Mouse (Mus musculus): ENCODE results near the gene Catsper1. TPM values are rescaled to one million over a fixed set of nuclear protein-coding genes. Genes with fewer than 3 reads are reported as not detected.
A peak's percentile ranks its signal among the peaks of the same experiment; 100 is the strongest.

The Catsper1 gene
- polyA plus RNA-seq, 1 experiment: not detected

DNA sequence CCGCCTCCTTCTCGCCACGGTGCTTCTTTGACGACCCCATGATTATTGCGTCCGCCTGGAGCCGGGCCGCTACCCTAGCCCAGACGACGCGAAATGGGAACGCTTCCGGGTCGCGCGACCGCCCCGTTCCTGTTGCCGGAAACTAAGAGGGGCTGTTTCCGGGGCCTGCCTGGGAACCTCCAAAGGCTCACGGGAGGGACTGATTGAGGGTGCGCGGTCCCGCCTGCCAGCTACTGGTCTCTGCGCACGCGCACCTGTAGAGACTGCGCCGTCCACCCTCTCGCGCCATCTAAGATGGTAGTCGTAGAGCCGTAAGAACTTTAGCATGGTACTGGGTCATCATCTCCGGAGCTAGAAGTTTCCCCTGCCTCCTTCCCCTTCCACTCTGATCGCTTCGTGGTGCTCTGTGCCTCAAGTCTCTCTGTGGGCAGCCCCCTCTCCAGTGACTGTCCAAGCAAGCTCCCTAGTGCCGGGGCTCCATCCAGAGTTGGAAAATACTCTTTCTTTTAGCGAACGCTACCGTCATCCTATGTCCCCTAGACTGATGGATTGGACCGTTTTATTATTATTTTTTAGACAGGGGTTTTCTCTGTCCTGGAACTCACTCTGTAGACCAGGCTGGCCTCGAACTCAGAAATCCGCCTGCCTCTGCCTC lies 53.2 kb downstream of the Catsper1 start, which contains the start of gene Sart1:
TSS of gene Sart1 (minus strand) at position 116 of the 655 bp plus-strand sequence.
- Histone ChIP-seq H3K4me3 (replicated peaks) (peak within 1 kb of the TSS; percentile 100), H3K9me3 (ENCODE audit: control insufficient read depth, low read length) (no peaks in the 10 kb centered on the region), H3K4me1 (ENCODE audit: control insufficient read depth) (peaks cover 53% of the 10 kb centered on the region), H3K36me3 (ENCODE audit: control insufficient read depth) (peaks cover 33% of the 10 kb centered on the region), H3K27me3 (ENCODE audit: control insufficient read depth) (no peaks in the 10 kb centered on the region)
- no peak for TF ChIP-seq GATA1 (IDR thresholded peaks at IDR 0.05; ENCODE audit: low read length)
- TF ChIP-seq TAL1 (IDR thresholded peaks at IDR 0.05; ENCODE audit: low read length): no peak

GRCm38 (mm10) chr19:5389647-5390046 lies 54.1 kb downstream of the Catsper1 start:
- Histone ChIP-seq H3K4me1 (ENCODE audit: control insufficient read depth) (peaks cover 53% of the 10 kb centered on the region), H3K36me3 (ENCODE audit: control insufficient read depth) (peaks cover 24% of the 10 kb centered on the region), H3K4me3 (replicated peaks) (peak overlapping the region; percentile 100), H3K27me3 (ENCODE audit: control insufficient read depth) (no peaks in the 10 kb centered on the region), H3K9me3 (ENCODE audit: control insufficient read depth, low read length) (no peaks in the 10 kb centered on the region)
- TF ChIP-seq TAL1 (IDR thresholded peaks at IDR 0.05; ENCODE audit: low read length) (no peak), GATA1 (IDR thresholded peaks at IDR 0.05; ENCODE audit: low read length) (no peak)

DNA sequence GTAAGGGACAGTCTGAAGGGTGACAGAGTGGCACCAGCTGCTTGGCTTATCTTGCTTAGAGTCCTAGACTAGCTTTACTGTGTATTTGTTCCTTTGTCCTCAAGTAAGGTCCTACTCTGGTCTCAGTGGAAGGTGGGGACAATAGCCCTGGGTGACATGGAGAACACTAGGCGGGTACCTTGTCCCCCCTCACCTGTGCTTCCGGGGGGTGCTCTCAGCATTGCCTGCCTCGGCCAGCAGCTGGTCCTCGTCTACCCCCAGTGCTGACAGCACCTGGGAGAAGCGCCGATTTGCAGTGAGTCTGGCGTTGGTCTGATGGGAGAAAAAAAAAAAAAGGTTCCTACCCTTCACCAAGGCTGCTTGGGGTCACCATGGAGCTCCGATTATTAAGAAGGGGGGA lies 54.9 kb downstream of the Catsper1 start:
- Histone ChIP-seq H3K4me1 (ENCODE audit: control insufficient read depth) (peaks cover 51% of the 10 kb centered on the region), H3K9me3 (ENCODE audit: control insufficient read depth, low read length) (no peaks in the 10 kb centered on the region), H3K27me3 (ENCODE audit: control insufficient read depth) (no peaks in the 10 kb centered on the region), H3K36me3 (ENCODE audit: control insufficient read depth) (peaks cover 16% of the 10 kb centered on the region), H3K4me3 (replicated peaks) (peak overlapping the region; percentile 100)
- TF ChIP-seq GATA1 (IDR thresholded peaks at IDR 0.05; ENCODE audit: low read length) (no peak), TAL1 (IDR thresholded peaks at IDR 0.05; ENCODE audit: low read length) (no peak)

DNA sequence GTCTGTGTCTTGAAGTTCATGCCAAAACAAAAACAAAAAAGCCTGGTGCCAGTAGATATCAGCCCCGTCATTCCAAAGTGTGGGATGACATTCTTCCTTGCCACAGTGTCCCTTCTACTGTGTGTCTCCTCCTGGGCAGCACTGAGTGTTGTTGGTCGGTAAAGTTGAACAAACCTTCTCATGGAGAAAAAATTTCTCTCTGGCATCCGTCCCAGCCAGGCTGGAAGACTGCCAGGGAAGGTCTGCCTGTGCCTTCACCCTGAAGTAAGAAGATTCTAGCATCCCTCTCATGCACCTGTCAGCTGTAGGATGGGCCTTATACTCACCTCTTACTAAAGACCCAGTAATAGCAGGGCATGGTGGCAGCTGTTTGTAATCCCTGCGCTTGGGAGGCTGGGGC lies 57.4 kb downstream of the Catsper1 start:
- no peaks in the 10 kb centered on the region for H3K9me3 ChIP-seq (ENCODE audit: control insufficient read depth, low read length)
- H3K36me3 ChIP-seq (ENCODE audit: control insufficient read depth): no peaks in the 10 kb centered on the region
- no peak overlapping the region for H3K4me3 ChIP-seq (replicated peaks)
- H3K27me3 ChIP-seq (ENCODE audit: control insufficient read depth): no peaks in the 10 kb centered on the region
- TF ChIP-seq GATA1 (IDR thresholded peaks at IDR 0.05; ENCODE audit: low read length) (no peak), TAL1 (IDR thresholded peaks at IDR 0.05; ENCODE audit: low read length) (no peak)
- H3K4me1 ChIP-seq (ENCODE audit: control insufficient read depth): peaks cover 29% of the 10 kb centered on the region

Other genes starting within 250 kb of the Catsper1 start
- 0.79 and 0.94 TPM in 2 replicates for gene Yif1a, start 247.2 kb upstream of the Catsper1 start, polyA plus RNA-seq (2012)
- 0.12 and 0.17 TPM in 2 replicates for gene Cnih2, start 237.2 kb upstream of the Catsper1 start, polyA plus RNA-seq (2012)
- gene Rab1b, start 228.7 kb upstream of the Catsper1 start, polyA plus RNA-seq (2012): 16.9 and 17.0 TPM in 2 replicates
- gene Klc2, start 217.2 kb upstream of the Catsper1 start, polyA plus RNA-seq (2012): 0.52 and 1.2 TPM in 2 replicates
- 2.6 and 2.7 TPM in 2 replicates for gene Pacs1, start 62.6 kb upstream of the Catsper1 start, polyA plus RNA-seq (2012)
- 23.0 and 27.9 TPM in 2 replicates for gene Sf3b2, start 40.3 kb upstream of the Catsper1 start, polyA plus RNA-seq (2012)
- gene Gal3st3, start 37.4 kb upstream of the Catsper1 start, polyA plus RNA-seq (2012): not detected in 2 replicates
- gene Cst6, start 13.8 kb downstream of the Catsper1 start, polyA plus RNA-seq (2012): not detected in 2 replicates
- 4.6 and 4.7 TPM in 2 replicates for gene Eif1ad, start 31.0 kb downstream of the Catsper1 start, polyA plus RNA-seq (2012)
- gene Banf1, start 31.4 kb downstream of the Catsper1 start, polyA plus RNA-seq (2012): 15.6 and 21.7 TPM in 2 replicates
- 15.8 and 17.4 TPM in 2 replicates for gene Sart1, start 53.0 kb downstream of the Catsper1 start, polyA plus RNA-seq (2012)
- not detected in 2 replicates for gene Tsga10ip, start 66.8 kb downstream of the Catsper1 start, polyA plus RNA-seq (2012)
- 25.1 and 29.2 TPM in 2 replicates for gene Drap1, start 89.2 kb downstream of the Catsper1 start, polyA plus RNA-seq (2012)
- gene AI837181, start 89.4 kb downstream of the Catsper1 start, polyA plus RNA-seq (2012): 3.1 and 3.7 TPM in 2 replicates
- gene Fosl1, start 111.8 kb downstream of the Catsper1 start, polyA plus RNA-seq (2012): 0.12 and 0.18 TPM in 2 replicates
- gene Ccdc85b, start 122.2 kb downstream of the Catsper1 start, polyA plus RNA-seq (2012): 0.54 and 0.57 TPM in 2 replicates
- gene Fibp, start 124.9 kb downstream of the Catsper1 start, polyA plus RNA-seq (2012): 2.4 and 11.7 TPM in 2 replicates
- not detected in 2 replicates for gene Ctsw, start 132.8 kb downstream of the Catsper1 start, polyA plus RNA-seq (2012)
- 0.03 and 0.04 TPM in 2 replicates for gene Efemp2, start 138.2 kb downstream of the Catsper1 start, polyA plus RNA-seq (2012)
- gene Mus81, start 152.7 kb downstream of the Catsper1 start, polyA plus RNA-seq (2012): 5.2 and 9.4 TPM in 2 replicates
- gene Cfl1, start 154.7 kb downstream of the Catsper1 start, polyA plus RNA-seq (2012): 151 and 164 TPM in 2 replicates
- gene 1700020D05Rik, start 168.0 kb downstream of the Catsper1 start, polyA plus RNA-seq (2012): 0.10 and 0.18 TPM in 2 replicates
- gene Snx32, start 174.8 kb downstream of the Catsper1 start, polyA plus RNA-seq (2012): 1.3 and 1.5 TPM in 2 replicates
- 0.01 TPM in 2 replicates for gene Ovol1, start 224.9 kb downstream of the Catsper1 start, polyA plus RNA-seq (2012)
- 0.19 and 0.20 TPM in 2 replicates for gene Ap5b1, start 232.3 kb downstream of the Catsper1 start, polyA plus RNA-seq (2012)